21 mouse cellular contexts compared by ENCODE assay signal in genomic region chr16:11567594-11567993, GRCm38 (mm10).
DNase-seq lines count a peak whose midpoint lies in the region; ATAC-seq and TF ChIP-seq lines count a peak whose summit lies in the region.
"Had no signal": no experiment of that assay in that cellular context is flagged by ENCODE, and none has a peak within 500 bp of the region (broad histone marks: within the 10 kb centered on the region; RNA-seq: fewer than 3 reads in every experiment).

No protein-coding gene starts in this region.

- H3K9ac ChIP-seq in stomach, embryonic 14.5 days (replicated peaks; ENCODE audit: low read depth, low read length): no peak overlapping the region
- H3K9ac ChIP-seq in stomach, postnatal 0 days (ENCODE audit: low read length): no peak overlapping the region
- no peak overlapping the region for H3K9ac ChIP-seq in stomach, embryonic 15.5 days
- no peak overlapping the region for H3K9ac ChIP-seq in forebrain, embryonic 11.5 days (ENCODE audit: low read length)
- H3K9ac ChIP-seq: embryonic facial prominence, embryonic 12.5 days; forebrain, embryonic 12.5 days; hindbrain, embryonic 14.5 days had no signal

- no peak overlapping the region for H3K4me2 ChIP-seq in stomach, embryonic 14.5 days (replicated peaks; ENCODE audit: low read depth, low read length)
- no peak overlapping the region for H3K4me2 ChIP-seq in stomach, postnatal 0 days (replicated peaks; ENCODE audit: low read depth)
- no peak overlapping the region for H3K4me2 ChIP-seq in stomach, embryonic 15.5 days
- no peak overlapping the region for H3K4me2 ChIP-seq in forebrain, embryonic 11.5 days (ENCODE audit: low read depth, low read length, severe bottlenecking)
- H3K4me2 ChIP-seq: embryonic facial prominence, embryonic 12.5 days; forebrain, embryonic 12.5 days; heart, embryonic 11.5 days; hindbrain, embryonic 14.5 days had no signal

- WGBS in stomach, embryonic 14.5 days: 60% methylated on average over 3 of the region's 3 CpGs
- 53% methylated on average over 3 of the region's 3 CpGs for WGBS in stomach, postnatal 0 days
- WGBS in stomach, embryonic 15.5 days: 55% methylated on average over 3 of the region's 3 CpGs
- WGBS in forebrain, embryonic 11.5 days: 79% methylated on average over 3 of the region's 3 CpGs

- no peak overlapping the region for H3K4me3 ChIP-seq in left cerebral cortex, adult 2 months
- H3K4me3 ChIP-seq in stomach, embryonic 14.5 days (ENCODE audit: low read depth, low read length): no peak overlapping the region
- no peak overlapping the region for H3K4me3 ChIP-seq in stomach, postnatal 0 days (ENCODE audit: low read depth, low read length)
- H3K4me3 ChIP-seq in stomach, embryonic 15.5 days (replicated peaks): no peak overlapping the region
- H3K4me3 ChIP-seq in forebrain, embryonic 11.5 days (ENCODE audit: low read depth, low read length): no peak overlapping the region
- H3K4me3 ChIP-seq: embryonic facial prominence, embryonic 12.5 days; forebrain, embryonic 12.5 days; heart, adult 2 months; hindbrain, embryonic 10.5 days had no signal

- intact Hi-C loops in left cerebral cortex, adult 2 months (cut with DNase I): loop anchor here (5.0 kb wide), 2 partner anchors 40 to 95 kb away; no protein-coding TSS in a partner anchor
- intact Hi-C loops in left cerebral cortex, postnatal 14 days (cut with DNase I): no loop called here

- no peak for TF ChIP-seq CTCF in left cerebral cortex, adult 2 months (IDR thresholded peaks at IDR 0.05)
- no peak for TF ChIP-seq CTCF in stomach, postnatal 0 days (IDR thresholded peaks at IDR 0.05; ENCODE audit: low read depth)

- ATAC-seq in stomach, embryonic 14.5 days (ENCODE audit: insufficient number of reproducible peaks, insufficient read depth, low FRiP score, low read depth): peak; percentile 62
- no peak for ATAC-seq in stomach, postnatal 0 days (ENCODE audit: low FRiP score, low TSS enrichment)
- peak; percentile 72 for ATAC-seq in stomach, embryonic 15.5 days (ENCODE audit: insufficient read depth, low FRiP score, low read depth)
- no peak for ATAC-seq in forebrain, embryonic 11.5 days (replicated peaks; ENCODE audit: low FRiP score)
- ATAC-seq: CD4-positive, CD25-positive, alpha-beta regulatory T cell, adult 4 months; forebrain, embryonic 16.5 days had no signal

- H3K9me3 ChIP-seq in stomach, embryonic 14.5 days (ENCODE audit: control insufficient read depth, low read depth, low read length): no peaks in the 10 kb centered on the region
- H3K9me3 ChIP-seq in stomach, postnatal 0 days (ENCODE audit: control insufficient read depth, low read length): no peaks in the 10 kb centered on the region
- no peaks in the 10 kb centered on the region for H3K9me3 ChIP-seq in stomach, embryonic 15.5 days
- no peaks in the 10 kb centered on the region for H3K9me3 ChIP-seq in forebrain, embryonic 11.5 days (ENCODE audit: control insufficient read depth, low read length)
- H3K9me3 ChIP-seq: embryonic facial prominence, embryonic 12.5 days; forebrain, embryonic 12.5 days; G1E; hindbrain, embryonic 10.5 days had no signal

- H3K27me3 ChIP-seq in stomach, embryonic 14.5 days (ENCODE audit: control insufficient read depth, insufficient read depth, low read length): no peaks in the 10 kb centered on the region
- H3K27me3 ChIP-seq in stomach, postnatal 0 days (ENCODE audit: control insufficient read depth, insufficient read depth, low read length): no peaks in the 10 kb centered on the region
- H3K27me3 ChIP-seq in stomach, embryonic 15.5 days (replicated peaks): no peaks in the 10 kb centered on the region
- H3K27me3 ChIP-seq in forebrain, embryonic 11.5 days (ENCODE audit: control insufficient read depth, insufficient read depth, low read length): no peaks in the 10 kb centered on the region
- H3K27me3 ChIP-seq: embryonic facial prominence, embryonic 12.5 days; forebrain, embryonic 12.5 days had no signal

- 0 out of 2 replicates have a peak overlapping the region, but pooled peaks have one; percentile 40 for H3K27ac ChIP-seq in left cerebral cortex, adult 2 months
- H3K27ac ChIP-seq in stomach, embryonic 14.5 days (ENCODE audit: low read length): no peak overlapping the region
- no peak overlapping the region for H3K27ac ChIP-seq in stomach, postnatal 0 days (replicated peaks)
- peak overlapping the region; percentile 54; the same call in 1 of the 2 replicates for H3K27ac ChIP-seq in stomach, embryonic 15.5 days
- H3K27ac ChIP-seq in forebrain, embryonic 11.5 days (ENCODE audit: low read depth, low read length): no peak overlapping the region
- H3K27ac ChIP-seq: embryonic facial prominence, embryonic 12.5 days; forebrain, embryonic 12.5 days; heart, adult 2 months; hindbrain, embryonic 10.5 days; hindbrain, embryonic 14.5 days had no signal

- TF ChIP-seq EP300 in stomach, postnatal 0 days (optimal IDR thresholded peaks at IDR 0.05): no peak

- DNase-seq in left cerebral cortex, adult 2 months (ENCODE audit: extremely low spot score in 1 of 2, low spot score in 2 of 2): no peak
- no peak for DNase-seq in left cerebral cortex, postnatal 14 days (ENCODE audit: low spot score in 2 of 2)
- no peak for DNase-seq in stomach, postnatal 0 days (ENCODE audit: low spot score)
- no peak for DNase-seq in forebrain, embryonic 11.5 days (ENCODE audit: low spot score)
- no peak for DNase-seq in neural tube, embryonic 10.5 days (ENCODE audit: extremely low spot score, low spot score)
- DNase-seq: adrenal gland, postnatal 14 days; B cell, adult 2 months; cerebellum, adult 11-12 months; cerebellum, adult 9-10 months; cerebellum, postnatal 25 days; heart, adult 2 months had no signal

- H3K36me3 ChIP-seq in stomach, embryonic 14.5 days (ENCODE audit: control insufficient read depth, insufficient read depth, low read length): no peaks in the 10 kb centered on the region
- no peaks in the 10 kb centered on the region for H3K36me3 ChIP-seq in stomach, postnatal 0 days (ENCODE audit: control insufficient read depth, insufficient read depth, low read length)
- no peaks in the 10 kb centered on the region for H3K36me3 ChIP-seq in stomach, embryonic 15.5 days
- H3K36me3 ChIP-seq in forebrain, embryonic 11.5 days (ENCODE audit: control insufficient read depth, insufficient read depth, low read length): no peaks in the 10 kb centered on the region
- H3K36me3 ChIP-seq: embryonic facial prominence, embryonic 12.5 days; forebrain, embryonic 12.5 days; G1E had no signal

- H3K4me1 ChIP-seq in stomach, embryonic 14.5 days (ENCODE audit: control insufficient read depth, insufficient read depth, low read length): no peaks in the 10 kb centered on the region
- 0 out of 2 replicates have a peak, but pooled peaks cover 3% of the 10 kb centered on the region for H3K4me1 ChIP-seq in stomach, postnatal 0 days (replicated peaks; ENCODE audit: control insufficient read depth, insufficient read depth)
- no peaks in the 10 kb centered on the region for H3K4me1 ChIP-seq in stomach, embryonic 15.5 days
- no peaks in the 10 kb centered on the region for H3K4me1 ChIP-seq in forebrain, embryonic 11.5 days (replicated peaks; ENCODE audit: control insufficient read depth, insufficient read depth, low read length)
- H3K4me1 ChIP-seq: embryonic facial prominence, embryonic 12.5 days; forebrain, embryonic 12.5 days had no signal

Comparison
In these comparisons a context has a peak if more than half of its experiments do, and no peak if none do; other contexts are left out.
1. H3K27ac ChIP-seq: peak in left cerebral cortex, adult 2 months (single experiment) and stomach, embryonic 15.5 days (single experiment); none in stomach, embryonic 14.5 days (single experiment), stomach, postnatal 0 days (single experiment) and forebrain, embryonic 11.5 days (single experiment).
2. ATAC-seq: peak in stomach, embryonic 14.5 days (single experiment) and stomach, embryonic 15.5 days (single experiment); none in stomach, postnatal 0 days (single experiment) and forebrain, embryonic 11.5 days (single experiment).